Mouse (Mus musculus): ENCODE measurements at regions not wholly inside any gene's neighbourhood (a gene's known extent, or its start where the extent isn't known, plus 50 kb on each side); places are given as distances from the start of the nearest gene placed in this dataset.

DNA sequence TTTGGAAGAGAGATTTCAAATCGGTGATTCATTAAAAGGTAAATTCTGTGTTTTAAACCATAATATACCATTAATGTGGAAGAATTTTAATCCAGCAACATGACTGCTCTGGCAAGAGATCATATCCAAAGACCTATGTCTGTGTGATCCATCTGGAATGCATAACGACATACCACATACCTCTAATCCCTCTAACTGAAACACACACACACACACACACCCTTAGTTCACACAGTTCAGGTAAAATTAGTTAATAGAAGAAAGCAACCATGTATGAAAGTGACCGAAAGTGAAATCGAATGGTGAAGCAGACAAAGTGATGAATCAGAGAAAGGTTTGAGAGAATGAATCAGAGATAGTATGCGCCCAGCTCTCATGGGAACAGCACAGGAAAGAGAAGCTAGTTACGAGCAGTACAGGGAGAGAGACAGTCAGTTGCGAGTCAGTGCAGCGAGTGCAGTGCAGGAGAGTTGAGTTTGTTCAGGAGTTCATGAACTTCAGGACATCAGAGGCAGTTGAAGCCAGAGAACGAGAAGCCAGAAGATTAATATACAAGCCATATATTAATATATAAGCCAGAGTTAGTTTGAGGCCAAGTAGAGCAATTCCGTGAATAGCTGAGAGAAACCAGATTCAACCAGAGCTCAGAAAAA is 213.0 kb upstream of the Celf2 start:
- Histone ChIP-seq H3K36me3 (ENCODE audit: control insufficient read depth, insufficient read depth, low read length) (no peaks in the 10 kb centered on the region), H3K4me2 (replicated peaks; ENCODE audit: low read depth, low read length) (no peak overlapping the region), H3K27ac (ENCODE audit: low read depth, low read length) (no peak overlapping the region), H3K27me3 (ENCODE audit: control insufficient read depth, insufficient read depth, low read length) (no peaks in the 10 kb centered on the region), H3K9ac (ENCODE audit: low read depth, low read length) (no peak overlapping the region), H3K4me1 (ENCODE audit: control insufficient read depth, insufficient read depth, low read length) (no peaks in the 10 kb centered on the region), H3K4me3 (ENCODE audit: low read length) (no peak overlapping the region), H3K9me3 (ENCODE audit: control insufficient read depth, low read length) (no peaks in the 10 kb centered on the region)
- WGBS: 85% methylated on average over 10 of the region's 10 CpGs
- no peak for ATAC-seq (ENCODE audit: low FRiP score, low TSS enrichment)

DNA sequence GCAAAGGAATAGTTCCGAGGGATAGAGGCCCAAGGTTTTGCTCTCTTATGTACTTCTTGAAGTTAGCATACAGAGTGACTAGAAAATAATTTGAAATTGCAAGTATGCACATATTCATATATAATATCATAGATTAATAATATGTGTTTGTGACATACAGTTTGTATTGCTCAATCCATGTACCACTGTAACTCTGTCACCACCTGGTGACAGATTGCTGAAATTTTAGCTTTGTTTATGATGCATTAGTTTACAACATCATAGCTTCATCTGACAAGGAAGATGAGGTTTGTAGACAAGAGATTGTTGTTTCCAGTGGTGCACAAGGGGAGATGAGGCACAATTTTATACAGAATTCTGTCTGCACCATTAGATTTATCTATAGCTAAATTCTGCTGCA is 201.7 kb upstream of the Celf2 start:
- Histone ChIP-seq H3K4me1 (ENCODE audit: control insufficient read depth, insufficient read depth, low read length) (no peaks in the 10 kb centered on the region), H3K36me3 (ENCODE audit: control insufficient read depth, insufficient read depth, low read length) (no peaks in the 10 kb centered on the region)
- no peak for ATAC-seq (ENCODE audit: low FRiP score, low TSS enrichment)

GRCm38 (mm10) chr2:7710476-7710875 is 201.1 kb upstream of the Celf2 start:
- Histone ChIP-seq H3K4me2 (replicated peaks; ENCODE audit: low read depth, low read length) (no peak overlapping the region), H3K9me3 (ENCODE audit: control insufficient read depth, low read length) (no peaks in the 10 kb centered on the region), H3K4me3 (ENCODE audit: low read length) (no peak overlapping the region), H3K4me1 (ENCODE audit: control insufficient read depth, insufficient read depth, low read length) (no peaks in the 10 kb centered on the region), H3K9ac (ENCODE audit: low read depth, low read length) (no peak overlapping the region), H3K27ac (ENCODE audit: low read depth, low read length) (no peak overlapping the region), H3K27me3 (ENCODE audit: control insufficient read depth, insufficient read depth, low read length) (no peaks in the 10 kb centered on the region), H3K36me3 (ENCODE audit: control insufficient read depth, insufficient read depth, low read length) (no peaks in the 10 kb centered on the region)
- no peak for ATAC-seq (ENCODE audit: low FRiP score, low TSS enrichment)
- WGBS: 76% methylated on average over 1 of the region's 1 CpGs

More for the DNA sequence above, 201.7 kb upstream of the Celf2 start:
- 88% methylated on average over 1 of the region's 1 CpGs for WGBS
- Histone ChIP-seq H3K27ac (ENCODE audit: low read depth, low read length) (no peak overlapping the region), H3K27me3 (ENCODE audit: control insufficient read depth, insufficient read depth, low read length) (no peaks in the 10 kb centered on the region), H3K9ac (ENCODE audit: low read depth, low read length) (no peak overlapping the region), H3K9me3 (ENCODE audit: control insufficient read depth, low read length) (no peaks in the 10 kb centered on the region), H3K4me3 (ENCODE audit: low read length) (no peak overlapping the region), H3K4me2 (replicated peaks; ENCODE audit: low read depth, low read length) (no peak overlapping the region)

GRCm38 (mm10) chr2:7683355-7683754 is 174.0 kb upstream of the Celf2 start:
- Histone ChIP-seq H3K4me2 (replicated peaks; ENCODE audit: low read depth, low read length) (no peak overlapping the region), H3K4me3 (ENCODE audit: low read length) (no peak overlapping the region), H3K9me3 (ENCODE audit: control insufficient read depth, low read length) (no peaks in the 10 kb centered on the region), H3K9ac (ENCODE audit: low read depth, low read length) (no peak overlapping the region), H3K4me1 (ENCODE audit: control insufficient read depth, insufficient read depth, low read length) (no peaks in the 10 kb centered on the region), H3K27ac (ENCODE audit: low read depth, low read length) (no peak overlapping the region), H3K36me3 (ENCODE audit: control insufficient read depth, insufficient read depth, low read length) (no peaks in the 10 kb centered on the region), H3K27me3 (ENCODE audit: control insufficient read depth, insufficient read depth, low read length) (no peaks in the 10 kb centered on the region)
- no peak for ATAC-seq (ENCODE audit: low FRiP score, low TSS enrichment)
- 92% methylated on average over 1 of the region's 1 CpGs for whole genome bisulfite sequencing

DNA sequence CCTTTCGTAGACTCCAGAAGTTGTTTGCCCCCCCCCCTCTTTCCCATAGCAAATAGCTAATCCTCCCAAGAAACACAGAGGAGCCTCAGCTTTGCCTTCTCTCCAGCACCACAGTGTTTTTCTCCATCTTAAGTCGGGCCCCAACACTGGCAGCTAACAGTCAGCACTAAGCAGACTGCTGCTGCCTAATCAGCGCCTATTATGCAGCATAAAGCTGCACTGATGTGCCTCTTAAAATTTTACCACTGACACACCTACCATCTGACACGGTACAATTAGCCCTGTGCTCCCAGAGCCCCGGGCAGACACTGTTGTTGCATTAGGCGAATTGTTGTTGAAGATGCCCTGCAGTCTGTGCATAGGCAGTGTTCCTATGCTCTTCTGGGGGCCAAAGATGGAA is 131.5 kb upstream of the Celf2 start:
- Histone ChIP-seq H3K9me3 (ENCODE audit: control insufficient read depth, low read length) (no peaks in the 10 kb centered on the region), H3K4me3 (ENCODE audit: low read length) (no peak overlapping the region), H3K36me3 (ENCODE audit: control insufficient read depth, insufficient read depth, low read length) (no peaks in the 10 kb centered on the region), H3K27ac (ENCODE audit: low read depth, low read length) (no peak overlapping the region), H3K27me3 (ENCODE audit: control insufficient read depth, insufficient read depth, low read length) (no peaks in the 10 kb centered on the region), H3K9ac (ENCODE audit: low read depth, low read length) (no peak overlapping the region), H3K4me1 (ENCODE audit: control insufficient read depth, insufficient read depth, low read length) (no peaks in the 10 kb centered on the region), H3K4me2 (replicated peaks; ENCODE audit: low read depth, low read length) (no peak overlapping the region)
- WGBS: 67% methylated on average over 6 of the region's 6 CpGs
- no peak for ATAC-seq (ENCODE audit: low FRiP score, low TSS enrichment)

DNA sequence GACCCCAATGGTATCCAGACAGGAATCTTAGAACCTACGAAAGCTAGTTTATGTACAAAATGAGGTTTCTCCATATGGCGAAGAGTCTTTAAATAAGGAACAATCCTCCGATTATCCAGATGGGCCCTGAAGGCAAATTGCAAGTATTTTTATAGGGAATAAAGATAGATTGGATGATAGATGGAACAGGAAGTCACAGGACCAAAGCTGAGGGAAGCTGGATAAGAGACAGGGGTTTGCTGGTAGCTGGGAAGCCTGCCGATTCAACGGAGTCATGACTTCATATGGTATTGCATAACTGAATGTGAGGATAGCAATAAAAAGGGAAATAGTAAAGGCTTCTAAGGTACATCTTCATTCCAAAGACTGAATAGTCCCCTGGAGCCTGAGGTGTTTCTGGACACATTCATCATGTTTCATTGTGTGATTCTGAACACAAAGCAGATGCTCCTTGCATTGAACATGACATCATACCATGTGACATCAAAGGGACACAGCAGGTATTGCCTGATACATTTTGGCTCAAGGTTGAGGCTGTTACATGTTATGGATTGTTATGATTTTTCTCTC is 113.4 kb upstream of the Celf2 start:
- Histone ChIP-seq H3K27me3 (ENCODE audit: control insufficient read depth, insufficient read depth, low read length) (no peaks in the 10 kb centered on the region), H3K27ac (ENCODE audit: low read depth, low read length) (no peak overlapping the region), H3K4me1 (ENCODE audit: control insufficient read depth, insufficient read depth, low read length) (no peaks in the 10 kb centered on the region), H3K4me3 (ENCODE audit: low read length) (no peak overlapping the region), H3K4me2 (replicated peaks; ENCODE audit: low read depth, low read length) (no peak overlapping the region), H3K36me3 (ENCODE audit: control insufficient read depth, insufficient read depth, low read length) (no peaks in the 10 kb centered on the region), H3K9me3 (ENCODE audit: control insufficient read depth, low read length) (no peaks in the 10 kb centered on the region), H3K9ac (ENCODE audit: low read depth, low read length) (no peak overlapping the region)
- no peak for ATAC-seq (ENCODE audit: low FRiP score, low TSS enrichment)
- 95% methylated on average over 5 of the region's 5 CpGs for WGBS

- Histone ChIP-seq H3K9ac (ENCODE audit: low read depth, low read length) (no peak overlapping the region), H3K9me3 (ENCODE audit: control insufficient read depth, low read length) (no peaks in the 10 kb centered on the region), H3K4me1 (ENCODE audit: control insufficient read depth, insufficient read depth, low read length) (no peaks in the 10 kb centered on the region), H3K4me2 (replicated peaks; ENCODE audit: low read depth, low read length) (no peak overlapping the region), H3K27ac (ENCODE audit: low read depth, low read length) (no peak overlapping the region), H3K36me3 (ENCODE audit: control insufficient read depth, insufficient read depth, low read length) (no peaks in the 10 kb centered on the region), H3K27me3 (ENCODE audit: control insufficient read depth, insufficient read depth, low read length) (no peaks in the 10 kb centered on the region), H3K4me3 (ENCODE audit: low read length) (no peak overlapping the region)
- no peak for ATAC-seq (ENCODE audit: low FRiP score, low TSS enrichment)
- 73% methylated on average over 9 of the region's 9 CpGs for WGBS
Observed at GRCm38 (mm10) chr2:7619888-7620664, 110.7 kb upstream of the Celf2 start.

GRCm38 (mm10) chr2:7578196-7578595 is 68.8 kb upstream of the Celf2 start:
- H3K27ac ChIP-seq (ENCODE audit: low read depth, low read length): no peak overlapping the region
- ATAC-seq (ENCODE audit: low FRiP score, low TSS enrichment): no peak

More at GRCm38 (mm10) chr2:7578196-7578595, 68.8 kb upstream of the Celf2 start:
- WGBS: 83% methylated on average over 2 of the region's 2 CpGs
- Histone ChIP-seq H3K9ac (ENCODE audit: low read depth, low read length) (no peak overlapping the region), H3K4me3 (ENCODE audit: low read length) (no peak overlapping the region), H3K9me3 (ENCODE audit: control insufficient read depth, low read length) (no peaks in the 10 kb centered on the region), H3K27me3 (ENCODE audit: control insufficient read depth, insufficient read depth, low read length) (no peaks in the 10 kb centered on the region), H3K4me2 (replicated peaks; ENCODE audit: low read depth, low read length) (no peak overlapping the region), H3K36me3 (ENCODE audit: control insufficient read depth, insufficient read depth, low read length) (no peaks in the 10 kb centered on the region), H3K4me1 (ENCODE audit: control insufficient read depth, insufficient read depth, low read length) (no peaks in the 10 kb centered on the region)

All from kidney, embryonic 14.5 days (tissue).